Mouse (Mus musculus): ENCODE measurements at regions not wholly inside any gene's neighbourhood (a gene's known extent, or its start where the extent isn't known, plus 50 kb on each side); places are given as distances from the start of the nearest gene placed in this dataset.

- no peak for TF ChIP-seq POLR2A (IDR thresholded peaks at IDR 0.05; ENCODE audit: insufficient read depth, low read depth, low read length)
- TF ChIP-seq CTCF (IDR thresholded peaks at IDR 0.05; ENCODE audit: insufficient read depth, low read depth, low read length), result no peak
Measured at GRCm38 (mm10) chr1:75845771-75846535, 299.9 kb downstream of the Slc4a3 start.

All from olfactory bulb, adult 2 months (tissue).